Mouse (Mus musculus): ENCODE results near the gene Pah.

DNA sequence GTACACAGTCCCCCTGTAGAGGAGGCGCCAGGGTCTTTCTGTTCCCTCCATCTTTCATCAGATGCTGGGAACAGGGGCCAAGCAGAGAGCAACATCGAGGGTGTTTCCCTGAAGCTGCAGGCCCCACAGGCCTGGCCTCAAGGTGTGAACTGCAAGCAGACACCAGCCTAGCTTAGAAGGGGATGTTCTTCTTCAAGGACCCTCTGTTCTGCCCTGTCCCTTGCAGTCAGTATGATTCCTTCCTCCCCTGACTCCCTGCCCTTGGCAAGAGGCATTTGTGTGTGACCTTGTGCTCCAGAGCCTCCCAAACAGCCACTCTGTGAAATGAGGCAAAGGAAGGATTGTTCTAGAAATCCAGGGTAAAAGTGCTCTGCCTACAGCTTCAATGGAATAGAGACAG, 34.8 kb downstream of the Pah start:
- TF ChIP-seq GATA1 (IDR thresholded peaks at IDR 0.05; ENCODE audit: borderline replicate concordance, low read length) = no peak
- TF ChIP-seq FLI1 (IDR thresholded peaks at IDR 0.05; ENCODE audit: low read length) = no peak

All from megakaryocyte, embryonic 14.5 days (primary cell).